Mouse (Mus musculus) brain, embryonic 14.5 days (tissue): ENCODE results near the gene Spaca6.

Source experiments
- CTCF ChIP-seq: fragments of 200-500 bp; IDR thresholded peaks from 2 replicates; pipeline ENCODE4 v1.5.1; 2012; ENCODE audit warnings: inconsistent platforms, mild to moderate bottlenecking, moderate library complexity, borderline replicate concordance; ENCODE audit not compliant: insufficient read depth, insufficient read length; ENCODE audit errors: extremely low read depth
- POLR2A ChIP-seq: fragments of 200-500 bp; IDR thresholded peaks from 2 replicates; pipeline ENCODE4 v1.6.1; 2012; ENCODE audit warnings: mild to moderate bottlenecking, inconsistent platforms, borderline replicate concordance; ENCODE audit not compliant: poor library complexity, insufficient read depth, insufficient read length, severe bottlenecking; ENCODE audit errors: extremely low read depth

DNA sequence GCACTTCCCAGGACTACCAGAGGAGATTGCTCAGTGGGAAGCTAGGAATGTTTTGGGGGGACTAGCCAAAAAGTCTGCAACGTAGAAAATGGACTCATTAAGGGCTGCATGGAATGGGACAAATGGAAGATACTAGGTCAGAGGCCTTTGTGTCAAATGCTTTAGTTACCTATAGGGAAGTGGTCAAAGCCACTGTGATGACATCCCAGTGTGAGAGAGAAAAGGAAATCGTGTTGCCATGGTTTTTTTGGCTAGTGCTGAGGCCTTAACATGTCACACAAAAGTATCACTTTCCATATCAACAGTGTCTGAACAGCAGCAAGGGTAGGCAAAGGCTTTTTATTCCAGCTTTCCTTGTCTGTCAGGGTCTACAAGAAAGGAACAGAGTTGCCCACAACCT, 38.2 kb downstream of the Spaca6 start:
- no peak for TF ChIP-seq CTCF
- TF ChIP-seq POLR2A = no peak
